28 mouse cellular contexts compared by ENCODE assay signal in the genomic region with DNA sequence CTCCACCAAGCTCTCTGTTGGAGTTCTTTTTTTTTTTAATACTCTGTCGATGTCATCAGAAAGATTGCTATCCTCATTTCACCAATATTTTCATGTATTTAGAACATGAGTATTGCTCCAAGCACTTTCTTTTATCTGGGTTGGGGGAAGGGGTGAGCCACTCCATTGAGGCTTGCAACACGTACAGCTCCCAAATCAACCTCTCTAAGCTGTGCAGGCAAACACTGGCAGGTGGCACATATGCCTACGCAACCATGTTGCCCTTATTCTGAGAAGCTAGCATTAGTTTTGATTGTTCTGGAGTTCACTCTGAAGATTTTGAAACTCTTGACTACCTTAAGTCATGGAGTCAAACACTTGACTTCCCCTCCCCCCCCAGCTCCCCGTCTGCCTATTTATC.
"Had no signal": no experiment of that assay in that cellular context is flagged by ENCODE, and none has a peak within 500 bp of the region (broad histone marks: within the 10 kb centered on the region; RNA-seq: fewer than 3 reads in every experiment).

No protein-coding gene starts in this region.

- DNase-seq: heart, postnatal 10 days; heart, postnatal 36 days; heart, postnatal 4 days; kidney, adult 11 months; kidney, adult 18-20 months; kidney, adult 2 months; kidney, adult 8-10 months; kidney, adult 9 months; kidney, postnatal 10 days; kidney, postnatal 14 days; kidney, postnatal 25 days; kidney, postnatal 36 days; kidney, postnatal 4 days; layer of hippocampus, postnatal 36 days had no signal

- H3K4me3 ChIP-seq: heart, embryonic 10.5 days; heart, embryonic 12.5 days; heart, embryonic 13.5 days; heart, embryonic 15.5 days; hindbrain, embryonic 10.5 days; hindbrain, embryonic 12.5 days; hindbrain, embryonic 13.5 days; hindbrain, embryonic 15.5 days; intestine, embryonic 15.5 days; kidney, embryonic 15.5 days; left cerebral cortex, adult 2 months had no signal

- H3K27ac ChIP-seq: heart, embryonic 10.5 days; heart, embryonic 13.5 days; heart, embryonic 15.5 days; hindbrain, embryonic 10.5 days; hindbrain, embryonic 12.5 days; hindbrain, embryonic 13.5 days; hindbrain, embryonic 14.5 days; hindbrain, embryonic 15.5 days; hindbrain, postnatal 0 days; intestine, embryonic 15.5 days; kidney, embryonic 15.5 days; kidney, postnatal 0 days; left cerebral cortex, adult 2 months had no signal
